Mouse (Mus musculus): ENCODE measurements at regions not wholly inside any gene's neighbourhood (a gene's known extent, or its start where the extent isn't known, plus 50 kb on each side); places are given as distances from the start of the nearest gene placed in this dataset.

GRCm38 (mm10) chr12:56403626-56404025, 57.9 kb upstream of the Mbip start:
- no peak for DNase-seq (ENCODE audit: extremely low read depth, low read depth)

GRCm38 (mm10) chr12:56402844-56403243, 57.1 kb upstream of the Mbip start:
- DNase-seq (ENCODE audit: extremely low read depth, low read depth), result no peak

GRCm38 (mm10) chr12:56402137-56402536, 56.4 kb upstream of the Mbip start:
- no peak for DNase-seq (ENCODE audit: extremely low read depth, low read depth)
